Mouse (Mus musculus) stomach, postnatal 0 days (tissue): Measurements from ENCODE around the gene Ptprm. TPM values are rescaled to one million over a fixed set of nuclear protein-coding genes. Genes with fewer than 3 reads are reported as not detected.
"Not testable (repeated sequence)": the region's sequence is repeated elsewhere in the genome, so short reads cannot be mapped to it uniquely, and the experiment has no call there.

Experiments
- ATAC-seq: fragments of 200-750 bp; cut with Nextera tagmentation; 2 replicates; pipeline ENCODE4 v1.8.0; 2017; ENCODE audit not compliant: low FRiP score, low TSS enrichment
- DNase-seq: peaks from one replicate; pipeline ENCODE4 v3.0.0-alpha.2; 2016; ENCODE audit warnings: low spot score
- H3K27ac ChIP-seq: fragments of 300-500 bp; sonication (generic); replicated peaks from 2 replicates; pipeline ENCODE4 v1.5.1; 2014; ENCODE audit warnings: mild to moderate bottlenecking, control low read depth
- H3K27me3 ChIP-seq: fragments of 300-500 bp; sonication (generic); 2 replicates; pipeline ENCODE4 v1.6.1; 2014; ENCODE audit warnings: low read length; ENCODE audit not compliant: control insufficient read depth, insufficient read depth
- H3K36me3 ChIP-seq: fragments of 300-500 bp; sonication (generic); 2 replicates; pipeline ENCODE4 v1.6.1; 2014; ENCODE audit warnings: low read length, mixed read lengths; ENCODE audit not compliant: control insufficient read depth, insufficient read depth
- H3K4me1 ChIP-seq: fragments of 300-500 bp; sonication (generic); replicated peaks from 2 replicates; pipeline ENCODE4 v1.6.1; 2014; ENCODE audit warnings: antibody characterized with exemption; ENCODE audit not compliant: control insufficient read depth, insufficient read depth
- H3K4me2 ChIP-seq: fragments of 300-500 bp; sonication (generic); replicated peaks from 2 replicates; pipeline ENCODE4 v1.6.1; 2014; ENCODE audit warnings: low read depth, mild to moderate bottlenecking, control low read depth, moderate library complexity
- H3K4me3 ChIP-seq: fragments of 300-500 bp; sonication (generic); 2 replicates; pipeline ENCODE4 v1.5.1; 2014; ENCODE audit warnings: low read depth, low read length, control low read depth
- H3K9ac ChIP-seq: fragments of 300-500 bp; sonication (generic); 2 replicates; pipeline ENCODE4 v1.6.1; 2014; ENCODE audit warnings: mild to moderate bottlenecking, low read length, control low read depth, mixed read lengths
- H3K9me3 ChIP-seq: fragments of 300-500 bp; sonication (generic); 2 replicates; pipeline ENCODE4 v1.6.1; 2016; ENCODE audit warnings: low read length; ENCODE audit not compliant: control insufficient read depth
- CTCF ChIP-seq: IDR thresholded peaks from 2 replicates; pipeline ENCODE4 v1.5.1; 2016; ENCODE audit warnings: antibody characterized with exemption, low read depth, mild to moderate bottlenecking, moderate library complexity
- EP300 ChIP-seq: optimal IDR thresholded peaks from 2 replicates; pipeline ENCODE3; 2016; ENCODE audit warnings: antibody characterized with exemption
- WGBS: fragments of 180-500 bp; shearing (Covaris S2); extraction: QIAGEN DNeasy Blood & Tissue Kit; methylation state at CpG from one replicate; pipeline ENCODE4 v1.1.7; 2014; 5-methylcytosine and 5-hydroxymethylcytosine counted together
- polyA plus RNA-seq: library from polyadenylated mRNA; unstranded; fragments of >200 nt; fragmentation: Nextera tagmentation; extraction: Ambion mirVana; gene quantifications from 2 replicates; pipeline ENCODE4 v1.2.1, GENCODE M21; 2015

The Ptprm gene
- polyA plus RNA-seq, 1 experiment from 2014 or later = 3.6 TPM

GRCm38 (mm10) chr17:66861557-66861956, 492.7 kb downstream of the Ptprm start:
- ATAC-seq = no peak; the same call in 1 of the 2 replicates
- no peak for DNase-seq
- no peak overlapping the region for H3K27ac ChIP-seq

GRCm38 (mm10) chr17:66858757-66859156, 495.5 kb downstream of the Ptprm start:
- no peak overlapping the region for H3K9ac ChIP-seq
- H3K4me2 ChIP-seq = no peak overlapping the region
- no peak for TF ChIP-seq EP300
- no peak for TF ChIP-seq CTCF
- no peaks in the 10 kb centered on the region for H3K27me3 ChIP-seq
- no peaks in the 10 kb centered on the region for H3K9me3 ChIP-seq
- H3K4me1 ChIP-seq = no peaks in the 10 kb centered on the region
- H3K36me3 ChIP-seq = no peaks in the 10 kb centered on the region
- no peak overlapping the region for H3K4me3 ChIP-seq
- no peak overlapping the region for H3K27ac ChIP-seq
- DNase-seq = no peak
- no peak for ATAC-seq

More at GRCm38 (mm10) chr17:66861557-66861956, 492.7 kb downstream of the Ptprm start:
- Histone ChIP-seq H3K9ac (no peak overlapping the region), H3K4me2 (no peak overlapping the region), H3K4me3 (no peak overlapping the region), H3K9me3 (no peaks in the 10 kb centered on the region), H3K27me3 (no peaks in the 10 kb centered on the region), H3K36me3 (no peaks in the 10 kb centered on the region), H3K4me1 (no peaks in the 10 kb centered on the region)
- TF ChIP-seq EP300 = no peak
- no peak for TF ChIP-seq CTCF
- WGBS = 53% methylated on average over 2 of the region's 2 CpGs

GRCm38 (mm10) chr17:66852496-66852895, 501.8 kb downstream of the Ptprm start:
- TF ChIP-seq CTCF (no peak), EP300 (no peak)
- DNase-seq = no peak

GRCm38 (mm10) chr17:66847011-66847410, 507.2 kb downstream of the Ptprm start:
- not testable (repeated sequence) for H3K9me3 ChIP-seq, DNase-seq, H3K27me3 ChIP-seq, H3K36me3 ChIP-seq, H3K9ac ChIP-seq, H3K4me1 ChIP-seq, ATAC-seq, H3K4me3 ChIP-seq, H3K27ac ChIP-seq, H3K4me2 ChIP-seq
- WGBS = 90% methylated on average over 4 of the region's 4 CpGs

More at GRCm38 (mm10) chr17:66852496-66852895, 501.8 kb downstream of the Ptprm start:
- Histone ChIP-seq H3K4me3 (no peak overlapping the region), H3K27me3 (no peaks in the 10 kb centered on the region), H3K9me3 (no peaks in the 10 kb centered on the region), H3K36me3 (no peaks in the 10 kb centered on the region), H3K27ac (no peak overlapping the region), H3K4me2 (no peak overlapping the region), H3K4me1 (no peaks in the 10 kb centered on the region), H3K9ac (no peak overlapping the region)
- no peak for ATAC-seq
- WGBS = 88% methylated on average over 6 of the region's 6 CpGs

GRCm38 (mm10) chr17:66822347-66822746, 531.9 kb downstream of the Ptprm start:
- TF ChIP-seq CTCF = no peak
- TF ChIP-seq EP300 = no peak
- H3K27me3 ChIP-seq = no peaks in the 10 kb centered on the region
- WGBS = 80% methylated on average over 2 of the region's 2 CpGs
- DNase-seq = no peak
- H3K4me1 ChIP-seq = no peaks in the 10 kb centered on the region
- no peak overlapping the region for H3K27ac ChIP-seq
- no peak overlapping the region for H3K4me3 ChIP-seq
- no peak overlapping the region for H3K4me2 ChIP-seq
- no peak overlapping the region for H3K9ac ChIP-seq
- ATAC-seq = no peak
- no peaks in the 10 kb centered on the region for H3K9me3 ChIP-seq
- H3K36me3 ChIP-seq = no peaks in the 10 kb centered on the region

- WGBS = 58% methylated on average over 4 of the region's 4 CpGs
- no peak for ATAC-seq
- TF ChIP-seq CTCF (no peak), EP300 (no peak)
Measured at GRCm38 (mm10) chr17:66817380-66817779, 536.9 kb downstream of the Ptprm start.

More at GRCm38 (mm10) chr17:66817380-66817779, 536.9 kb downstream of the Ptprm start:
- Histone ChIP-seq H3K4me1 (no peaks in the 10 kb centered on the region), H3K27me3 (no peaks in the 10 kb centered on the region), H3K4me2 (no peak overlapping the region), H3K36me3 (no peaks in the 10 kb centered on the region), H3K9me3 (no peaks in the 10 kb centered on the region), H3K4me3 (no peak overlapping the region), H3K27ac (no peak overlapping the region), H3K9ac (no peak overlapping the region)
- no peak for DNase-seq
